In the genomic region with DNA sequence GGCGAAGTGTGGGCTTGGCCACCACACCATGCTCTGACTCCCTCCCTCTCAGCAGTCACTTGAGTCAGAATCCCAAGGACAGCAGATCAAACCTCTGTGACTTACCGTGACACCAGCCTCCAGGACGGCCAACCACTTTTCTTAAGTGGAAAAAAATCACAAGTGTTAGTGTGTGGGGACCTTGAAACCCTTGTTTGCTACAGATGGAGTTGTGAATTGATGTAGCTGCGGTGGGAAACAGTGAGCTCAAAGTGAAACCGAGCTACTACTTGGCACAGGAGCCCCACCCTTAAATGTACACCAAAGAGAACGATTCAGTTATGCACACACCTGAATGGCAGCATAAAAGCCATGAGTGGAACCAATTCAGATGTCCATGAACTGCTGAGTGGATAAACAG, we compare ENCODE assay signal across 1 mouse cellular context.
TF ChIP-seq lines count a peak whose summit lies in the region.

No protein-coding gene starts in this region.

TF ChIP-seq in MEL, 35 proteins besides CTCF, POLR2A, EP300 and RAD21 (continued from another document):
- TF ChIP-seq MYB (IDR thresholded peaks at IDR 0.05; ENCODE audit: low read depth, low read length) (no peak), BHLHE40 (IDR thresholded peaks at IDR 0.05; ENCODE audit: borderline replicate concordance, low read depth, low read length) (no peak), MAZ (IDR thresholded peaks at IDR 0.05; ENCODE audit: low read depth, low read length) (no peak), E2F4 (IDR thresholded peaks at IDR 0.05; ENCODE audit: borderline replicate concordance, low read depth, low read length) (no peak), CHD1 (IDR thresholded peaks at IDR 0.05; ENCODE audit: low read depth, low read length) (no peak), JUND (IDR thresholded peaks at IDR 0.05; ENCODE audit: low read depth, low read length) (no peak), NELFE (IDR thresholded peaks at IDR 0.05; ENCODE audit: low read depth, low read length) (no peak), USF1 (IDR thresholded peaks at IDR 0.05; ENCODE audit: low read depth, low read length) (no peak), SMC3 (IDR thresholded peaks at IDR 0.05; ENCODE audit: low read depth, low read length) (no peak), KAT2A (conservative IDR thresholded peaks at IDR 0.05; ENCODE audit: low read depth, low read length) (no peak), ZKSCAN1 (IDR thresholded peaks at IDR 0.05; ENCODE audit: low read depth, low read length) (no peak)
